ENCODE assay signal across 18 mouse cellular contexts in genomic region chr7:34398831-34399230, GRCm38 (mm10). TPM values are rescaled to one million over a fixed set of nuclear protein-coding genes. Genes with fewer than 3 reads are reported as not detected.
DNase-seq lines count a peak whose midpoint lies in the region; ATAC-seq and TF ChIP-seq lines count a peak whose summit lies in the region.
"Had no signal": no experiment of that assay in that cellular context is flagged by ENCODE, and none has a peak within 500 bp of the region (broad histone marks: within the 10 kb centered on the region; RNA-seq: fewer than 3 reads in every experiment).

No protein-coding gene starts in this region.

- no peak overlapping the region for H3K4me3 ChIP-seq in lung, embryonic 14.5 days (ENCODE audit: low read depth, low read length)
- H3K4me3 ChIP-seq in MEL (ENCODE audit: control insufficient read depth in 1 of 2, insufficient read depth in 1 of 2, low read depth in 2 of 2, low read length in 2 of 2), result no peak overlapping the region
- H3K4me3 ChIP-seq: forebrain, embryonic 12.5 days; hindbrain, embryonic 12.5 days; limb, embryonic 15.5 days; midbrain, embryonic 10.5 days; neural tube, embryonic 12.5 days had no signal

- no peaks in the 10 kb centered on the region for H3K9me3 ChIP-seq in lung, embryonic 14.5 days (ENCODE audit: low read depth, low read length)
- no peaks in the 10 kb centered on the region for H3K9me3 ChIP-seq in MEL (replicated peaks; ENCODE audit: insufficient read depth, low read length)
- H3K9me3 ChIP-seq: forebrain, embryonic 12.5 days; hindbrain, embryonic 12.5 days; limb, embryonic 15.5 days; midbrain, embryonic 10.5 days; neural tube, embryonic 12.5 days had no signal

- TF ChIP-seq EP300 in MEL (IDR thresholded peaks at IDR 0.05; ENCODE audit: low read depth in 1 of 2, low read length in 2 of 2), result no peak

- peak; percentile 39 for DNase-seq in heart, adult 11 months
- DNase-seq in heart, adult 9 months (ENCODE audit: low spot score in 2 of 2), result no peak
- no peak for DNase-seq in lung, embryonic 14.5 days
- no peak for DNase-seq in lung, postnatal 36 days
- peak; percentile 58 for DNase-seq in MEL (ENCODE audit: low read depth, low spot score)
- DNase-seq in gastrocnemius, adult 18-20 months (ENCODE audit: low spot score), result no peak
- no peak for DNase-seq in frontal cortex, postnatal 36 days (ENCODE audit: low spot score in 2 of 2)
- DNase-seq: embryo, embryonic 11 days; heart, adult 18-20 months; kidney, postnatal 10 days; layer of hippocampus, postnatal 36 days; right cerebral cortex, postnatal 25 days had no signal

- no peak overlapping the region for H3K9ac ChIP-seq in lung, embryonic 14.5 days
- H3K9ac ChIP-seq in MEL (ENCODE audit: control insufficient read depth, low read depth, low read length, poor library complexity, severe bottlenecking), result no peak overlapping the region
- H3K9ac ChIP-seq: forebrain, embryonic 12.5 days; hindbrain, embryonic 12.5 days; limb, embryonic 15.5 days; neural tube, embryonic 12.5 days had no signal

- WGBS in lung, embryonic 14.5 days, result 65% methylated on average over 5 of the region's 5 CpGs

- H3K4me2 ChIP-seq in lung, embryonic 14.5 days, result no peak overlapping the region
- H3K4me2 ChIP-seq: forebrain, embryonic 12.5 days; hindbrain, embryonic 12.5 days; limb, embryonic 15.5 days; neural tube, embryonic 12.5 days had no signal

- no peaks in the 10 kb centered on the region for H3K79me2 ChIP-seq in MEL (ENCODE audit: control insufficient read depth, insufficient read depth, low read length, poor library complexity)

- H3K4me1 ChIP-seq in lung, embryonic 14.5 days (ENCODE audit: insufficient read depth), result no peaks in the 10 kb centered on the region
- no peaks in the 10 kb centered on the region for H3K4me1 ChIP-seq in MEL (ENCODE audit: control insufficient read depth in 1 of 2, insufficient read depth in 2 of 2, low read length in 2 of 2)
- H3K4me1 ChIP-seq: forebrain, embryonic 12.5 days; hindbrain, embryonic 12.5 days; limb, embryonic 15.5 days; midbrain, embryonic 10.5 days; neural tube, embryonic 12.5 days had no signal

- no peak overlapping the region for H3K27ac ChIP-seq in lung, embryonic 14.5 days (ENCODE audit: low read depth)
- no peak overlapping the region for H3K27ac ChIP-seq in MEL (ENCODE audit: control insufficient read depth, low read depth, low read length)
- H3K27ac ChIP-seq: forebrain, embryonic 12.5 days; hindbrain, embryonic 12.5 days; limb, embryonic 15.5 days; midbrain, embryonic 10.5 days; neural tube, embryonic 12.5 days had no signal

- TF ChIP-seq CTCF in lung, embryonic 14.5 days (IDR thresholded peaks at IDR 0.05; ENCODE audit: low read depth), result peak; percentile 24
- peak; percentile 29 to 53 (median 32) for TF ChIP-seq CTCF in MEL (IDR thresholded peaks at IDR 0.05 in 2 of 3, conservative IDR thresholded peaks at IDR 0.05 in 1 of 3; ENCODE audit: control insufficient read depth in 1 of 3, insufficient read depth in 1 of 3, low read depth in 2 of 3, low read length in 3 of 3, poor library complexity in 1 of 3, severe bottlenecking in 1 of 3)

- H3K27me3 ChIP-seq in lung, embryonic 14.5 days (ENCODE audit: insufficient read depth, low read length), result no peaks in the 10 kb centered on the region
- no peaks in the 10 kb centered on the region for H3K27me3 ChIP-seq in MEL (ENCODE audit: control insufficient read depth in 1 of 2, insufficient read depth in 2 of 2, low read length in 2 of 2)
- H3K27me3 ChIP-seq: forebrain, embryonic 12.5 days; hindbrain, embryonic 12.5 days; limb, embryonic 15.5 days; neural tube, embryonic 12.5 days had no signal

- no peak for TF ChIP-seq POLR2A in MEL (IDR thresholded peaks at IDR 0.05; ENCODE audit: control insufficient read depth in 1 of 2, insufficient read depth in 1 of 2, low read depth in 1 of 2, low read length in 2 of 2, poor library complexity in 1 of 2)

- ATAC-seq in lung, embryonic 14.5 days (ENCODE audit: insufficient read depth), result no peak
- peak; percentile 81 for ATAC-seq in megakaryocyte progenitor cell, adult 5-6 weeks (replicated peaks; ENCODE audit: poor library complexity)

- TF ChIP-seq RAD21 in MEL (IDR thresholded peaks at IDR 0.05; ENCODE audit: low read depth, low read length), result peak; percentile 54

- H3K36me3 ChIP-seq in lung, embryonic 14.5 days (ENCODE audit: insufficient read depth), result no peaks in the 10 kb centered on the region
- no peaks in the 10 kb centered on the region for H3K36me3 ChIP-seq in MEL (ENCODE audit: control insufficient read depth in 1 of 2, insufficient read depth in 2 of 2, low read length in 2 of 2)
- H3K36me3 ChIP-seq: forebrain, embryonic 12.5 days; hindbrain, embryonic 12.5 days; limb, embryonic 15.5 days; midbrain, embryonic 10.5 days; neural tube, embryonic 12.5 days had no signal

TF ChIP-seq in MEL, 35 proteins besides CTCF, POLR2A, EP300 and RAD21:
- TF ChIP-seq ZC3H11A (IDR thresholded peaks at IDR 0.05; ENCODE audit: low read depth, low read length) (0 out of 2 replicates have a peak, but pooled peaks have one; percentile 12), JUND (IDR thresholded peaks at IDR 0.05; ENCODE audit: low read depth, low read length) (no peak), MEF2A (IDR thresholded peaks at IDR 0.05; ENCODE audit: extremely low read depth, insufficient replicate concordance, low read depth, low read length, poor library complexity, severe bottlenecking) (no peak), SMC3 (IDR thresholded peaks at IDR 0.05; ENCODE audit: low read depth, low read length) (peak; percentile 29; the same call in 1 of the 2 replicates), TBP (IDR thresholded peaks at IDR 0.05; ENCODE audit: low read depth, low read length) (no peak), MAFK (IDR thresholded peaks at IDR 0.05; ENCODE audit: borderline replicate concordance, low read depth, low read length) (no peak)
TF ChIP-seq in MEL: peak in this region for 2.

RNA-seq across cellular contexts. Expression of gene Lsm14a, which starts 5.7 kb away (rescaled TPM):
- 58.2 and 58.7 TPM in 2 replicates for polyA plus RNA-seq in lung, embryonic 14.5 days (2014; fragmentation: Nextera tagmentation; extraction: Ambion mirVana)
- total RNA-seq in MEL (2012; rRNA removed), result 66.4 and 70.1 TPM in 2 replicates
- polyA plus RNA-seq in MEL (2012; ENCODE audit: insufficient read depth in 1 of 2, insufficient read length in 2 of 2, low read depth in 1 of 2, low replicate concordance in 2 of 2, missing spikeins in 1 of 2), result 100 to 1,000 TPM; 233 to 371 TPM
- 104 and 106 TPM in 2 replicates for total RNA-seq in megakaryocyte progenitor cell, adult 5-6 weeks (2015)
- total RNA-seq in megakaryocyte progenitor cell, adult 5-6 weeks (2017), result 51.3 and 61.7 TPM in 2 replicates
- total RNA-seq in gastrocnemius, adult 18-20 months (2021), result 10 to 100 TPM; 89.5 to 89.6 TPM

Comparison
In these comparisons a context has a peak if more than half of its experiments do, and no peak if none do; other contexts are left out.
1. DNase-seq: peak in heart, adult 11 months (single experiment) and MEL (single experiment); none in heart, adult 9 months (0 of 2), lung, embryonic 14.5 days (single experiment), lung, postnatal 36 days (single experiment), gastrocnemius, adult 18-20 months (single experiment) and frontal cortex, postnatal 36 days (0 of 2).